Mouse (Mus musculus) erythroid progenitor cell, adult 5-6 weeks (primary cell): ENCODE results near the gene S1pr2. TPM values are rescaled to one million over a fixed set of nuclear protein-coding genes. Genes with fewer than 3 reads are reported as not detected.

Experiments
- ATAC-seq: replicated peaks from 2 replicates; pipeline ENCODE4 v1.8.0; 2016; ENCODE audit warnings: moderate number of reproducible peaks, mild to moderate bottlenecking, moderate TSS enrichment, inconsistent platforms; ENCODE audit not compliant: poor library complexity, low FRiP score, severe bottlenecking
- total RNA-seq, 2 experiments: library from RNA; stranded (forward) in 1 of 2; stranded (reverse) in 1 of 2; fragments of 150-400 nt in 1 of 2; fragments of 186-747, 209-891 nt in 1 of 2; gene quantifications; 2 replicates each; pipeline versions ENCODE4 v1.2.3 to v1.2.4; 2015 to 2017; ENCODE audit warnings: low replicate concordance in 2 of 2

S1pr2 gene
- total RNA-seq, 2 experiments from 2014 or later, result under 0.01 TPM; not detected in 1

GRCm38 (mm10) chr9:20973001-20973681 is 3.4 kb downstream of the S1pr2 start:
- ATAC-seq, result no peak

DNA sequence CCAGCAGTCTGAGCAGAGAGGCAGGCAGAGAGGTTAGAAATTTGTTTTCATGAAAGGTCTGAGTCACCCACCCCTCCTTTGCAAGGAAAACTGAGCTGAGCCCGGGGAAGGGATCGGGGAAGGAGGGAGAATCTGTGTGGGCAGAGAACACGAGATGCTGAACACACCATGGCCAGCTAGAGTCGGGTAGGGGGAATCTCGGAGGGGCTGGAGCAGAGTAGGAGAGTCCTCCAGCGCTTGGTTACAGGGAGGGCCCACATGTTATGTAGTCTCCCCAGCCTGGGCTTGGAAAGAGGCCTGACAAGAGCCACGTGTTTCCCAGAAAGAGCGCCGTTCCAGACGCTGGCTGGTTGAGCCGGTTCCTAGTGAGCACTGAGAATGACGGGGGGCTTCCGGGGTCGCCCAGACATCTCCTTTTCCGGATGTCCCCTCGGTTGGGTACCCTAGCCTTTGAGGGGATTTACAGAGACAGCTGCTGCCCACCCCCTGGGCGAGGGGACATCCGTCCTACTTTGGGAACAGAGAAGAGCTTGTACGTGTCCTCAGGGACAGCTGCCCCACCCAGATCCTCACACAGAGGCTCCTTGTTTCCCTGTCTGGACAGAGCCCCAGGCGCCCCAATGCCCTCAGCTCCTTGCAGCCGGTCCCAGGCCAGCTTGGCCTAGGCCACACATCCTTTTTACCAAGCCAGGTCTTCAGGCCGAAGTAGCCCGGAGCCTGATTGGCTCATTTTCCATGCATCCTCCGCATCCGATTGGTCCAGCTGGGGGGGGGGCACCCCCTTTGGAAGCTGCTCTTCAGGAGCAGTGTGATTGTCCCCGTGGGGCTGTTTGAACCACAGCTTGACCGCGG is 4.2 kb downstream of the S1pr2 start:
- ATAC-seq, result no peak

GRCm38 (mm10) chr9:20971751-20972140 is 4.8 kb downstream of the S1pr2 start:
- ATAC-seq, result no peak

DNA sequence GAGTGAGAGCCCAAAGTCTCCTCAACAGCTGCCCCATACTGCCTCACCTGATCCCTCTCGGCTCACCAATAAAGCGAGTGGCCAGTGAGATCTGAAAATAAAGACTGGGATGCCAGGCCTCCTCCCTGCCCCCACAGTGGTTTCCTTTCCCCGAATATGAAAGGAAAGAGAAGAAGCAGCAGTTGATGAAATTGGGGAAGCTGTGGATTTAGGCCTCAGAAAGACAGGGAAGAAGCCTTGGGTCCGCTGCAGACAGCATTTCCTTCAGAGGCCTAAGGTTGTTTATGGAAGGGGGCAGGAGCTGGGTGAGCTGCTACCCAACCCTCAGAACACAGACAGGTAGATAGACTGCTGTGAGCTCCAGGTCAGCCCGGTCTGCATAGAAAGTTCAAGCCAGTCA is 9.8 kb downstream of the S1pr2 start:
- no peak for ATAC-seq

DNA sequence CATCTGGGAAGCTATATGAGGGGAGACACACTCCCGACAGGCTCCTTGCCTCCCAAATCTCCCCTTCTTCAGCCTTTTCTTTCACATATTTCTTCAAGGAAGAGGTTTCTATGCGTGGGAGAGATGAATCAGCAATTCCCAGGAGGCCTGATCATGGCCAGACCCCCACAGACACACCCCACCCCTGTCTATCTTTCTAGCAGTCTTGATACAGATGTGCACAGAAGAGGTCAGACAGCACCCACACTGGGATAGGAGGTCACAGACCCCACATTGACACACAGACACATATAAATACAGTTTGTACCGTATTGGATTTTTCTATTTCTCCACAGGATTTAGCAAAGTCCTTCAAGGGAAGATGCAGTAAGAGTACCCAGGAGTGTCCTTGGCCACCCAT is 10.6 kb downstream of the S1pr2 start:
- ATAC-seq, result no peak

GRCm38 (mm10) chr9:20965606-20966005 is 11.0 kb downstream of the S1pr2 start:
- no peak for ATAC-seq

DNA sequence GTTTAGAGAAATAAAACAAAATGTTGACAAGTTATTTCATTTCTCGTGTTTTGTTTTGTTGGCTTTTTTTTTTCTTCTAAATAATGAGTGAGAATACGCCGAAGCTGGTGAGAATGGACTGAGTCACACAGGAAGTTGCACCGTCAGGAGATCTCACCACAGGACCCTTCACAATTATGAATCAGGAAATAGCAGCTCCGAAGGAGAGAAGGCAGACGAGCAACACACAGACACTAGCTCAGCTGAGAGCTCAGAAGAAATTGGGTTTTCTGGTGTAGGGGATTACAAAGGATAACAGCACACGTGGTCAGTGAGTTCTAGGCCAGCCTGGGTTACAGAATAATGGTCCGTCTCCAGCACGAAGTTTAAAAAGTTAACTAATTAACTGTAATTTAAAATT is 15.0 kb downstream of the S1pr2 start:
- ATAC-seq, result no peak

- 0 out of 2 replicates have a peak, but pooled peaks have one; percentile 33 for ATAC-seq
These were observed 17.1 kb downstream of the S1pr2 start, which contains the start of gene Dnmt1 for GRCm38 (mm10) chr9:20959430-20959938. Dnmt1 (minus strand) TSS chr9:20959888.

GRCm38 (mm10) chr9:20956989-20957388 is 19.6 kb downstream of the S1pr2 start:
- ATAC-seq, result no peak

DNA sequence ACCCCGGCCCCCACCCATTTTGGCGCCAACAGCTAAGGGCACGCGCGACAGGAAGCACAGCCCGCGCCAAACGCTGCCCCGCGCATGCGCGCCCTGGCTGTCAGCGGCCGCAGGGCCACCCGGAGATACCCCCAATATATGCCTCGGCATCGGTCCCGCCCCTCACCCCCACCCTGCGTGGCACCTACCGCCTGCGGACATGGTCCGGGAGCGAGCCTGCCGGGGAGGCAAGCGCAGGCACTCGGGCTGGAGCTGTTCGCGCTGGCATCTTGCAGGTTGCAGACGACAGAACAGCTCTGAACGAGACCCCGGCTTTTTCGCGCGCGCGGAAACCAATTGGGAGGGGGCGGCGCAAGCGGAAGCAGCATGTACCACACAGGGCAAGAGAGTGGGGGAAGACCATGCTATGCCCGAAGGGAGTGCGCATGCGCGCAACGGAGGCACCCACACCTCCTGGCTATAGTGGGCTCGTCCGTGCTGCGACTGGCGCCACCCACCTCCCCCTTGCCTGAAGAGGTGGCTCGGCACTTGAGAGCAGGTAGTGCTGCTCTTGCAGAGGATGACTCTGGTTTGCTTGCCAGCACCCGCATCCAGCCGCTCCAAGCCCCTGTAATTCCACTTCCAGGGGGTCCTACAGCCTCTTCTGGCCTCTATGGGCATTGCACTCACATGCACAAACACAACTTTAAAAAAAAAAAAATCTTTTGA is 23.9 kb downstream of the S1pr2 start:
- peak; percentile 93 for ATAC-seq

DNA sequence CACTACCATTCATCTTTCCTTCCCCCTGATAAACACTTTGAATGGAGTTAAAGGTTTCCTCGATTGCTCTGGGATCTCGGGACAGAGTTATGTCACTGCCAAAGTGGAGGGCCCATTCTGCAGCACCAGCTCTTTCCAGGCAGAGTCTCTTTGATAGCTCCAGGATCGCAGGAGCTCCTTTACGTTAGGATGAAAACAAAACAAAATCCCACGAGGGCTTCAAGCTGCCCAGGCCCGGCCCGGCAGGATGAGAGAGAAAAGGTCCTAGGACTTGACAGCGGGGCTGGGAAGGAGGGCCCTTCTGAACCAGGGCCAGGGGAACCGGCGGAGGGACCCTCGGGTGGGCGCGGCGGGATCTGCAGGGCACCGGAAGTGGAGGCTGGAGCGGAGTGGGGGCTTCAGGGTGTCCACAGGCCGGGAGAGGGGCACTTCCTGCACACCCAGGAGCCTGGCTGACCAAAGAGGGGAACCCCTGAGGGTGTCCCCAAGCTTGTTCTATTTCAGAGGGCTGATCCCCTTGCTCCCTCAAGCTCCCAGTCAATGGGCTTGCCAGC is 24.5 kb downstream of the S1pr2 start:
- ATAC-seq, result peak; percentile 23

DNA sequence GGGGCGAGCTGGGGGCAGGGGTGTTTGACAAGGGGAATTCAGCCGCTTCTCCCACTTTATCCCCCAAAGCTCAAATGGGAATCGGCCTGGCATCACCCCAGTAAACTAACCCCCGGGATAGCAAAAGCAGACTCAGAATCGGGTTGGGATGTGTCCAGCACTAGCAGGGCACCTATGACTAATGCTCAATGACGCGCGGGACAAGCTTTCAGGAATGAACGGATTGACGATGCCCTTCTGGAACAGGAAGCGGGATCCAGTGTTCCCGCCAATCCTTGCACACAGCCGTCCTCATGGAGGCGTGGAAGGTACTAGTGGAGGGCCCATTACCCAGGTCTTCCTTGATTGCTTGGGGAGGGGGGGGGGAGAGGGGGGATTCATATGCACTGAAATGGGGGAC is 25.1 kb downstream of the S1pr2 start:
- ATAC-seq, result no peak

- no peak for ATAC-seq
These were observed 26.2 kb downstream of the S1pr2 start for GRCm38 (mm10) chr9:20950419-20950818.

DNA sequence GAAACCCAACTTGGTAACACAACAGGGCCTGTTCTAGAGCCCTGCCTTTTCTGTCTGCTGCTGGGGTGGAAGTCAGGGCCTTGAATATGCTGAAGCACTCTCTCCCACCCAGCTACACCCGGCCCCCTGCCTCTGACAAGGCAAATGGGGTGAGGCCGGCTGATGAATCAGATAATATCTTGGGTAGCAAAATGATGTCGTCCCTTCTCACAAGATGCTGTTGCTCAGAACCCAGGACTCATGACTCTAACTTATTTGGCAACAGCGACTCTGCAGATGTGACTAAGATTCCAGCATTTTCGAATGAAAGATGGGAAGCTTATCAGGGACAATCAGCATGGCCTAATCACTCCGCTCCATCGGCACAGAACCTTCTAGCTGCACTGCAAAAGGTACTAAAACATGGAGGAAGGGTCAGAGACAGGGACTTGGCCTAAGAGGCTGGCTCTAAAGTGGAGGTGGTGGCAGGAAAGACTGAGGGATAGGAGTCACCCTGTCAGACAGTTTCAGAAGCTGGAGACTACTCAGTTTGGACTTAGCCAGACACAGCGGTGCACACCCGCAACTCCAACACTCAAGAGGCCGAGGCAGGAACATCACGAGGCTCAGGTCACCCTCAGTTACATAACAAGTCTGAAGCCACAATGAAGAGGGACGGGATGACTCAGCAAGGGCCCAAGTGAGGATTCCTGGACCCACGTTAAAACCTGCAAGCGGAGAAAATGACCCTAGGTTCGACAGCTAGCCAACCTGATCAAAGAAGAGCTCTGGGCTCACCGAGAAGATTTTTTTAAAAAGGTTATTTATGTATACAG is 30.3 kb downstream of the S1pr2 start:
- no peak for ATAC-seq

DNA sequence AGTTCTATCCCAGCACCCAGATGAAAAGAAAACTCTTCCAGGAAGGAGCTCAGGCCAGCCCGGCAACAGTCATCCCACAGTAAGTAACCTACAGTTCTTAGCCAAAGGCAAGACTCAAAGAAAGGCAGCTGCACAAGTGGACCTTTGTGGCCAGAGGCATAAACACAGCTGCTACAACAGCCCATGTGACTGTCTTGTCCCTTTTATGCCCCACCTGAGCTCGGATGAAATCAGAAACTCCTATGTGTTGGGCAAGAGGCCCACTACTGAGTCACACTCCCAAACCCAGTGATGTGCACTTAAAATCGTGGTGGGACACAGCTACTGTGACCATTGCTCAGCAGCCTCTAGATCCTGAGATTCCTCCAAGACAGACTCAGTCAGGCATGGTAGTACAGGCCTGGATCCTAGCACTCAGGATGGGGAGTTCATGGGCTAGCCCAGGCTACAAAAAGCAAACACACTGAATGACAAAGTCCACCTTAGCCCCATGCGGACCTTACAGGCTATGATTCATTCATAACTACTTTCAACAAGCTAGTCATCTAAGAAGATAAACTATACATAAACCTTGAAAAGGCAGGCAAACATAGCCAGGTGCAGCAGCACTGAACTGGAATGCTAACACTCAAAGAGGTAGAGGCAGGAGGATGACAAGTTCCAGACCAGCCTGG is 31.7 kb downstream of the S1pr2 start:
- ATAC-seq, result no peak

- no peak for ATAC-seq
These were observed 32.7 kb downstream of the S1pr2 start for GRCm38 (mm10) chr9:20943911-20944310.

DNA sequence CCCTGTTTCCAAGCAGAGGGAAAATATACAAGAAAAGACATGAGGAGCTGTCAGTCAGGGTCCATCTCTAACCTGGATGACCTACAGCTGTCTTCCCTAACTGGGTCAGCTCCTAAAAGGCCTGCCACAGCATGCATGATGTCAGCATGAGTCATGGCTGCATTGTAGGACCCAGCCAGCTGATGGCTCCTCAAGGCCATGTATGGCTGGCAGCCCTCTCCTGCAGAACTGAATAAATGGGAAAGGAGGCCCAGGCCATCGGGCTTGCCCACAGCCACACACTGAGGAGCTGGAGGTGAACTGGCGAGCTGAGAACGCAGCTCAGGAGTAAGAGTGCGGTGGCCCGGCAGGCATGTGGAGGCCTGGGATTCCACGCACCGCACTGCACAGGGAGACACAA is 33.2 kb downstream of the S1pr2 start:
- ATAC-seq, result no peak

GRCm38 (mm10) chr9:20923258-20923657 is 53.3 kb downstream of the S1pr2 start:
- ATAC-seq, result no peak

DNA sequence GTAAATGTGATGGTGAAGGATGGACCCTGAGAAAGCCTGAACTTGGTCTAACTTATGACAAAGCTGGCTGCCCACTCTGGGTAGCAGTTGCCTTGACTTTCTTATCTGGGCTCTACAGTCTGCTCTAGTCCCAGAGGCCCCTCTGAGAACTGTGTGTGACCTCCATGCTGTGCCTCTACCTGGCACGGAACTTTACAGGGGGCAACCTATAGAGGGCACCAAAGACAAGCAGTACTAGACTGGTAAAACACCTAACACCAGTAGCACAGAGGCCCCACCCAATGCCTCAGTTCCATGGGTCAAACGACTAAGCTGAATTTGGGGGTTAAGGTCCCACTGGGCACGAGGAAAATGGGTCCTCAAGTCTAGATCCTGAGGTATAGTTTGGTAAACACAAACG is 60.4 kb downstream of the S1pr2 start:
- 0 out of 2 replicates have a peak, but pooled peaks have one; percentile 48 for ATAC-seq
